Mouse (Mus musculus): ENCODE data around the gene Ckm.

- no peak for TF ChIP-seq CTCF (IDR thresholded peaks at IDR 0.05; ENCODE audit: insufficient read depth, low read depth, low read length)
- no peak for TF ChIP-seq POLR2A (IDR thresholded peaks at IDR 0.05; ENCODE audit: insufficient read depth, low read depth, low read length)
These were observed 62.1 kb downstream of the Ckm start for GRCm38 (mm10) chr7:19466602-19467145.

Data from olfactory bulb, adult 2 months (tissue).